In the genomic region with DNA sequence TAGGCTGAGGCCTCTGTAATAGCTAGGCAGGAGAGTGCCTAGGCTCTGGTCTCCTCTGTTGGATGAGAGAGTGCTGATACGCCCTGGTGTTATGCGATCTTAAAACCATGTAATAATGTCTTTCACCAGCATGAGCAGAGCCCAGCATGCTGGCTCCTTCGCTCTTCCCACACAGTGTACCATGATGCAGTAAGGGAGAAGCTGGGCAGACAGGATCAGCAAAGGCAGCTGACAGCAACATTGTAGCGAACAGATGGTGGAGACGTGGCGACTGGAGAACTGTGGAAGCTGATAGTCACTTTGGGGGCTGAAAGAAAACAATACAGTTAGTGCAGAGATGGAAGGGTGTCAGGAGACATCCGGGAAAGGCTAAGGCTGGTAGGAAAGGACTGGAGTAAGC, we compare ENCODE assay signal across 9 mouse cellular contexts.
A peak's percentile ranks its signal among the peaks of the same experiment; 100 is the strongest.
DNase-seq lines count a peak whose midpoint lies in the region; ATAC-seq lines count a peak whose summit lies in the region.
"Had no signal": no experiment of that assay in that cellular context is flagged by ENCODE, and none has a peak within 500 bp of the region (broad histone marks: within the 10 kb centered on the region; RNA-seq: fewer than 3 reads in every experiment).

No protein-coding gene starts in this region.

- no peaks in the 10 kb centered on the region for H3K27me3 ChIP-seq in hindbrain, embryonic 10.5 days (ENCODE audit: insufficient read depth, poor library complexity, severe bottlenecking)
- H3K27me3 ChIP-seq in hindbrain, embryonic 12.5 days: no peaks in the 10 kb centered on the region
- H3K27me3 ChIP-seq in embryonic facial prominence, embryonic 15.5 days: no peaks in the 10 kb centered on the region

- H3K36me3 ChIP-seq in hindbrain, embryonic 10.5 days: no peaks in the 10 kb centered on the region
- H3K36me3 ChIP-seq in hindbrain, embryonic 12.5 days: no peaks in the 10 kb centered on the region
- H3K36me3 ChIP-seq in embryonic facial prominence, embryonic 15.5 days: no peaks in the 10 kb centered on the region

- 62% methylated on average over 7 of the region's 7 CpGs for WGBS in hindbrain, embryonic 10.5 days
- 54% methylated on average over 7 of the region's 7 CpGs for WGBS in hindbrain, embryonic 12.5 days
- WGBS in embryonic facial prominence, embryonic 15.5 days: 37% methylated on average over 7 of the region's 7 CpGs

- no peak overlapping the region for H3K4me2 ChIP-seq in hindbrain, embryonic 12.5 days (replicated peaks)
- H3K4me2 ChIP-seq in embryonic facial prominence, embryonic 15.5 days (replicated peaks): no peak overlapping the region

- peaks cover 34% of the 10 kb centered on the region for H3K4me1 ChIP-seq in hindbrain, embryonic 10.5 days (replicated peaks)
- peaks cover 14% of the 10 kb centered on the region for H3K4me1 ChIP-seq in hindbrain, embryonic 12.5 days
- peaks cover 15% of the 10 kb centered on the region; the same call in 1 of the 2 replicates for H3K4me1 ChIP-seq in embryonic facial prominence, embryonic 15.5 days

- peak overlapping the region; percentile 54 for H3K27ac ChIP-seq in hindbrain, embryonic 10.5 days
- no peak overlapping the region for H3K27ac ChIP-seq in hindbrain, embryonic 12.5 days
- H3K27ac ChIP-seq in embryonic facial prominence, embryonic 15.5 days (replicated peaks): peak overlapping the region; percentile 70

- H3K9ac ChIP-seq in hindbrain, embryonic 12.5 days: no peak overlapping the region
- no peak overlapping the region for H3K9ac ChIP-seq in embryonic facial prominence, embryonic 15.5 days

- no peak for ATAC-seq in hindbrain, embryonic 12.5 days (ENCODE audit: low FRiP score)
- ATAC-seq in embryonic facial prominence, embryonic 15.5 days (ENCODE audit: insufficient number of reproducible peaks, low FRiP score, low TSS enrichment, low read depth): peak; percentile 83

- no peaks in the 10 kb centered on the region for H3K9me3 ChIP-seq in hindbrain, embryonic 10.5 days
- H3K9me3 ChIP-seq in hindbrain, embryonic 12.5 days (replicated peaks): no peaks in the 10 kb centered on the region
- H3K9me3 ChIP-seq in embryonic facial prominence, embryonic 15.5 days (replicated peaks): no peaks in the 10 kb centered on the region

- DNase-seq in hindbrain, embryonic 10.5 days (ENCODE audit: low spot score): peak; percentile 51
- DNase-seq in layer of hippocampus, adult 9-11 months: peak; percentile 93
- peak; percentile 78 to 79 for DNase-seq in right cerebral cortex, adult 2 months (ENCODE audit: low spot score in 2 of 2)
- no peak for DNase-seq in thymus, postnatal 14 days
- no peak for DNase-seq in adrenal gland, adult (ENCODE audit: inconsistent age in 2 of 2, low spot score in 1 of 2)
- DNase-seq in kidney, adult 8-10 months: no peak
- DNase-seq: kidney, adult 9 months had no signal

- H3K4me3 ChIP-seq in hindbrain, embryonic 10.5 days: no peak overlapping the region
- no peak overlapping the region for H3K4me3 ChIP-seq in hindbrain, embryonic 12.5 days
- no peak overlapping the region for H3K4me3 ChIP-seq in embryonic facial prominence, embryonic 15.5 days (replicated peaks)

Comparison
In these comparisons a context has a peak if more than half of its experiments do, and no peak if none do; other contexts are left out.
1. DNase-seq: peak in hindbrain, embryonic 10.5 days (single experiment), layer of hippocampus, adult 9-11 months (single experiment) and right cerebral cortex, adult 2 months (2 of 2); none in thymus, postnatal 14 days (single experiment), adrenal gland, adult (0 of 2) and kidney, adult 8-10 months (0 of 2).